Mouse (Mus musculus): ENCODE results near the gene Vps53. TPM values are rescaled to one million over a fixed set of nuclear protein-coding genes. Genes with fewer than 3 reads are reported as not detected.

Gene Vps53
- total RNA-seq, 2 experiments from 2014 or later = 35.3 to 35.4 TPM

GRCm38 (mm10) chr11:76064411-76064810, 115.0 kb downstream of the Vps53 start:
- ATAC-seq (replicated peaks; ENCODE audit: poor library complexity) = peak; percentile 50; the same call in 1 of the 2 replicates

GRCm38 (mm10) chr11:76060906-76061305, 118.5 kb downstream of the Vps53 start:
- no peak for ATAC-seq (replicated peaks; ENCODE audit: poor library complexity)

GRCm38 (mm10) chr11:76059971-76060370, 119.5 kb downstream of the Vps53 start:
- ATAC-seq (replicated peaks; ENCODE audit: poor library complexity) = no peak

GRCm38 (mm10) chr11:76056487-76056886, 123.0 kb downstream of the Vps53 start:
- no peak for ATAC-seq (replicated peaks; ENCODE audit: poor library complexity)

- ATAC-seq (replicated peaks; ENCODE audit: poor library complexity) = no peak
Observed at GRCm38 (mm10) chr11:76052496-76052895, 127.0 kb downstream of the Vps53 start.

GRCm38 (mm10) chr11:76050967-76051512, 128.4 kb downstream of the Vps53 start:
- no peak for ATAC-seq (replicated peaks; ENCODE audit: poor library complexity)

GRCm38 (mm10) chr11:76050509-76050908, 128.9 kb downstream of the Vps53 start:
- ATAC-seq (replicated peaks; ENCODE audit: poor library complexity) = no peak

GRCm38 (mm10) chr11:76045367-76045766, 134.1 kb downstream of the Vps53 start:
- ATAC-seq (replicated peaks; ENCODE audit: poor library complexity) = no peak

GRCm38 (mm10) chr11:76044468-76044867, 135.0 kb downstream of the Vps53 start:
- ATAC-seq (replicated peaks; ENCODE audit: poor library complexity) = no peak

GRCm38 (mm10) chr11:76042882-76043281, 136.6 kb downstream of the Vps53 start:
- ATAC-seq (replicated peaks; ENCODE audit: poor library complexity) = no peak

- no peak for ATAC-seq (replicated peaks; ENCODE audit: poor library complexity)
Observed at GRCm38 (mm10) chr11:76042041-76042638, 137.3 kb downstream of the Vps53 start.

- ATAC-seq (replicated peaks; ENCODE audit: poor library complexity) = no peak
Observed at GRCm38 (mm10) chr11:76040761-76041376, 138.6 kb downstream of the Vps53 start.

- no peak for ATAC-seq (replicated peaks; ENCODE audit: poor library complexity)
Observed at GRCm38 (mm10) chr11:76040106-76040505, 139.3 kb downstream of the Vps53 start.

GRCm38 (mm10) chr11:76039271-76040053, 140.0 kb downstream of the Vps53 start:
- ATAC-seq (replicated peaks; ENCODE audit: poor library complexity) = no peak

- no peak for ATAC-seq (replicated peaks; ENCODE audit: poor library complexity)
Observed at GRCm38 (mm10) chr11:76037581-76038294, 141.7 kb downstream of the Vps53 start.

- ATAC-seq (replicated peaks; ENCODE audit: poor library complexity) = no peak
Observed at GRCm38 (mm10) chr11:76035182-76035581, 144.3 kb downstream of the Vps53 start.

- ATAC-seq (replicated peaks; ENCODE audit: poor library complexity) = peak; percentile 90
Observed at GRCm38 (mm10) chr11:76033836-76034235, 145.6 kb downstream of the Vps53 start.

- ATAC-seq (replicated peaks; ENCODE audit: poor library complexity) = peak; percentile 91
Observed at GRCm38 (mm10) chr11:76033359-76033758, 146.1 kb downstream of the Vps53 start.

- no peak for ATAC-seq (replicated peaks; ENCODE audit: poor library complexity)
Observed at GRCm38 (mm10) chr11:76028072-76028465, 151.4 kb downstream of the Vps53 start.

GRCm38 (mm10) chr11:76027139-76028071, 152.0 kb downstream of the Vps53 start, which contains the start of gene Rflnb:
Gene Rflnb (minus strand): TSS chr11:76027782.
- peak; percentile 79 for ATAC-seq (replicated peaks; ENCODE audit: poor library complexity)

Measured in megakaryocyte progenitor cell, adult 5-6 weeks (primary cell).